Mouse (Mus musculus) heart, embryonic 11.5 days (tissue): ENCODE measurements at regions not wholly inside any gene's neighbourhood (a gene's known extent, or its start where the extent isn't known, plus 50 kb on each side); places are given as distances from the start of the nearest gene placed in this dataset.

Experiments used
- ATAC-seq: fragments of 200-750 bp; cut with Nextera tagmentation; replicated peaks from 2 replicates; pipeline ENCODE4 v1.8.0; 2017; ENCODE audit warnings: moderate library complexity; ENCODE audit not compliant: insufficient number of reproducible peaks, low FRiP score, low TSS enrichment
- H3K27ac ChIP-seq: fragments of 300-500 bp; sonication (generic); 2 replicates; pipeline ENCODE4 v1.5.1; 2014; ENCODE audit warnings: mild to moderate bottlenecking, low read depth, low read length
- H3K27me3 ChIP-seq: fragments of 300-500 bp; sonication (generic); 2 replicates; pipeline ENCODE4 v1.6.1; 2014; ENCODE audit warnings: mild to moderate bottlenecking, low read length, mixed read lengths; ENCODE audit not compliant: control insufficient read depth, insufficient read depth
- H3K36me3 ChIP-seq: fragments of 300-500 bp; sonication (generic); 2 replicates; pipeline ENCODE4 v1.6.1; 2014; ENCODE audit warnings: mild to moderate bottlenecking, low read length, moderate library complexity, mixed read lengths; ENCODE audit not compliant: control insufficient read depth, insufficient read depth
- H3K4me1 ChIP-seq: fragments of 300-500 bp; sonication (generic); 2 replicates; pipeline ENCODE4 v1.6.1; 2014; ENCODE audit warnings: low read length; ENCODE audit not compliant: control insufficient read depth, insufficient read depth
- H3K4me2 ChIP-seq: fragments of 300-500 bp; sonication (generic); 2 replicates; pipeline ENCODE4 v1.6.1; 2014; ENCODE audit warnings: mild to moderate bottlenecking, moderate library complexity
- H3K4me3 ChIP-seq: fragments of 300-500 bp; sonication (generic); 2 replicates; pipeline ENCODE4 v1.5.1; 2014; ENCODE audit warnings: low read depth, low read length
- H3K9ac ChIP-seq: fragments of 300-500 bp; sonication (generic); 2 replicates; pipeline ENCODE4 v1.6.1; 2014; ENCODE audit warnings: mild to moderate bottlenecking, low read depth, low read length, moderate library complexity
- H3K9me3 ChIP-seq: fragments of 300-500 bp; sonication (generic); replicated peaks from 2 replicates; pipeline ENCODE4 v1.6.1; 2016; ENCODE audit warnings: low read length; ENCODE audit not compliant: control insufficient read depth
- WGBS: fragments of 180-500 bp; shearing (Covaris S2); extraction: QIAGEN DNeasy Blood & Tissue Kit; methylation state at CpG from one replicate; pipeline ENCODE4 v1.1.7; 2014; ENCODE audit not compliant: insufficient replicate concordance; 5-methylcytosine and 5-hydroxymethylcytosine counted together

DNA sequence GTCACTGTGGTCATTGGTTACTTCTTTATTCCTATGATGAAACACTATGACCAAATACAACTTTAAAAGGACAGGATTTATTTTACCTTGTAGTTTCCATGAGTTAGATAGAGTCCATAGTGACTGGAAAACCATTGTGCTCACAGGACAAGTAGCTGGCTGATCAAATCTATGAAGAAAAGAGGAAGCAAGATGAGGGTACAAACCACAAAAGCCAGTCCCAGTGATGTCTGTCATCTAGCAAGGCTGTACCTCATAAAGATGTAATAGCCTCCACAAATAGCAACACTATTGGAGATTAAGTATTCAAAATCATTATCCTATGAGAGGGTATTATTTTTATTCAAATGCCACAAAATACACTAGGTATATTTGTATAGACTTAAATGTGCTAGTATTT is 391.5 kb upstream of the Negr1 start:
- H3K36me3 ChIP-seq: no peaks in the 10 kb centered on the region
- no peak for ATAC-seq

DNA sequence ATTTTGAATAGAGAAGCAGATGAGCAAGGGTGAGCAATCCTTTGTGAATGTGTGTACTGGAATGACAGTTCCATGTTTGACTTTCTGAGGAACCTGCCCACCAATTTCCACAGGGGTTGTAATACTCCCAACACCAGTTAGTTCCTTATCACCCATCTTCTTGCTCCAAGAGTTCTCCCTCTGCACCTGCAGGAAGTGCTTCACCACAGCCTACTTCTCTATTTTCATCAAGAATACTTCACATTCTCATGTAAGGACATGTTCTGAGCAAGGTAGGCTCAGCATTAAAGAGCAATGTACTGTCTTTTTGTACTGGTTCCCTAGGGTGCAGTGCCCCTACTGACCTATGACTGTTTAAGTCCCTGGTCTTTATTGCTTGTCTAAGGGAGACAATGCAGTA is 362.9 kb upstream of the Negr1 start:
- no peaks in the 10 kb centered on the region for H3K9me3 ChIP-seq
- H3K4me3 ChIP-seq: no peak overlapping the region
- H3K27me3 ChIP-seq: no peaks in the 10 kb centered on the region
- H3K4me1 ChIP-seq: no peaks in the 10 kb centered on the region
- H3K4me2 ChIP-seq: no peak overlapping the region
- H3K36me3 ChIP-seq: no peaks in the 10 kb centered on the region
- H3K9ac ChIP-seq: no peak overlapping the region
- no peak overlapping the region for H3K27ac ChIP-seq
- no peak for ATAC-seq

More for the DNA sequence above, 391.5 kb upstream of the Negr1 start:
- H3K9me3 ChIP-seq: no peaks in the 10 kb centered on the region
- no peaks in the 10 kb centered on the region for H3K27me3 ChIP-seq
- H3K4me1 ChIP-seq: no peaks in the 10 kb centered on the region
- no peak overlapping the region for H3K4me3 ChIP-seq
- H3K4me2 ChIP-seq: no peak overlapping the region
- H3K27ac ChIP-seq: no peak overlapping the region
- H3K9ac ChIP-seq: no peak overlapping the region

DNA sequence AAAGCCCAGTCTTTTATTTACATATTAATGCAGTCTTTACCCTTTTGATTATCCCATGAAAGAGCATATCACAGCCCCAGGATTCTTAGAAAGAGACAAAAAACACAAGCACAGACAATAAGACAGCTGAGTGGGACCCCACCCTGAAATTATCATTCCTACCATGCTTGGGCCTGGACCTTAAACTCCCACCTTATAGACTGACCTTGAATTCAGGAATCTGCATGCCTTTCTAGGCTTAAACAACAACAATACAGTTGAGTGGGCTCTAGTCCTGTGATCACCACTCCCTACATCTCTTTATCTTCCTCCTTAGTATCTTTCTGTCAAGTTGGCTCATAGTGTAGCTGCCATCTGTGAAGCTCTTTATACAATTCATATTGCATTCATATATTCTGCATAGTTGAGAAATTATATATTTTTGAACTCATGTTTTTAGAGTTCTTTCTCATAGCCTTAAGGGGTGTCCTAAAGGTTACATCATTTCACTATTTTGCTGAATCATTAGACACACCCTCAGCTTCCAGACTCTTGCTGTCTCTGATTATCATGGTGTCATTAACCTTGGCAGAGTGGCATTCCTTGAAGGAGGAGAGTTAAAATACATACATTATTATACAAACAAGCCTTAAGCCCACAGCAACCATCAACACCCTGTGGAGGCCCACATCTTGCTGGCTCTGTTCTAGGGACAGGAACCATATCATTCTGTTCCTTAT is 361.7 kb upstream of the Negr1 start:
- no peak overlapping the region for H3K9ac ChIP-seq
- ATAC-seq: no peak
- no peaks in the 10 kb centered on the region for H3K27me3 ChIP-seq
- no peak overlapping the region for H3K4me2 ChIP-seq
- H3K9me3 ChIP-seq: no peaks in the 10 kb centered on the region
- H3K4me3 ChIP-seq: no peak overlapping the region
- no peak overlapping the region for H3K27ac ChIP-seq
- H3K36me3 ChIP-seq: no peaks in the 10 kb centered on the region
- no peaks in the 10 kb centered on the region for H3K4me1 ChIP-seq

DNA sequence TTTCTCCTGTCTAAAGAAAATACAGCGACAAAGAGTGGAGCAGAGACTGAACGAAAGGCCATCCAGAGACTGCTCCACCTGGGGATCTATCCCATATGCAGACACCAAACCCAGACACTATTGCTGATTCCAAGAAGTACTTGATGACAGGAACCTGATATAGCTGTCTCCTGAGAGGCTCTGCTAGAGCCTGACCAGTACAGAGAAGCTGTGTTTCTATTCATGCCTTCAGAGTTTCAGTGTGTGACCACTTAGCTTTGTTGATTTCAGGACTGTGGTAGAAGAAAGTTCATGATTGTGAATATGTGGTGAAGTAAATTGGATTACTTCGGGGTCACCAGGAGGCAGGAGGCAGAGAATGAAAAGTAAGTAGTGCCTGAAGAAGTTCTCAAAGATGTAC is 356.3 kb upstream of the Negr1 start:
- ATAC-seq: 0 out of 2 replicates have a peak, but pooled peaks have one; percentile 42
- WGBS: 40% methylated on average over 3 of the region's 3 CpGs
- H3K27me3 ChIP-seq: no peaks in the 10 kb centered on the region
- no peak overlapping the region for H3K27ac ChIP-seq
- no peaks in the 10 kb centered on the region for H3K9me3 ChIP-seq
- H3K4me1 ChIP-seq: no peaks in the 10 kb centered on the region
- no peaks in the 10 kb centered on the region for H3K36me3 ChIP-seq
- no peak overlapping the region for H3K4me3 ChIP-seq
- H3K4me2 ChIP-seq: no peak overlapping the region
- no peak overlapping the region for H3K9ac ChIP-seq

DNA sequence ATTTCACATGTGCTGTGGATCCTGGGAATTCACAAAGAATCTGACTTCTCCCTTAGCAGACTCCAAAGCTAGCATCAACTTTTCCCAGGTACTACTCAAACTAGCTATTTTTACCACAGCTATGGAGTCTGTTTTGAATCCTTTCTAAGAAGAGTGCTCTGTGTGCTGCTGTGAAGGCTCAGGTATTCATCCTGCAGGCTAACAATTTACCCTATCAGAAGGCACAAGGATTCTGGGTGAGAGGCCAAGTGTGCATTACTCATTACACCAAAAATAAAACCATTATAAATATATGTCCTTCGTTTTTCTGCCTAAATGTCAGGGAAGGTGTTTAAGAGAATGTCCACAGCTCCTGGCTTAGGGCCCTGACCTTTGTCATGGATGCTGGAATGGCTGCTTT is 353.2 kb upstream of the Negr1 start:
- ATAC-seq: no peak
- H3K4me3 ChIP-seq: no peak overlapping the region
- H3K9ac ChIP-seq: no peak overlapping the region
- H3K36me3 ChIP-seq: no peaks in the 10 kb centered on the region
- H3K9me3 ChIP-seq: no peaks in the 10 kb centered on the region
- H3K4me1 ChIP-seq: no peaks in the 10 kb centered on the region
- no peak overlapping the region for H3K27ac ChIP-seq
- H3K27me3 ChIP-seq: no peaks in the 10 kb centered on the region
- H3K4me2 ChIP-seq: no peak overlapping the region
- 24% methylated on average over 1 of the region's 1 CpGs for WGBS

DNA sequence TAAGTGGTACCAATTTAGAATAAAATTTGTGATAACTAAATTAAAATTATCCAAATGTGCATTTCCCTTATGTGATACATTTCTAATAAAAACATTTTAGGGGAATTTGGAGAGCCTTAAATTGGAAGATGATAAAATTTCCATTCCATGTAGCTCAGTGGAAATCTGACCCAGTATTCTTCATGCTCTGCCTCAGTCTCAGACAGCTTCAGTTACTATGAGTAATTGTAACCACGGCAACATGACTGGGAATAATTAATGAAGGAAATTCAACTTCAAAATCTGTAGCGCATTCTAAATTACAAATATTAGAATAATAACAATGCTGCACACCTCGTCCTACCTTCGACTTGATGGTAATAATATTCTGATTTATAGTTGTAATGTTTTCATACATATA is 350.8 kb upstream of the Negr1 start:
- H3K27ac ChIP-seq: no peak overlapping the region
- WGBS: 89% methylated on average over 4 of the region's 4 CpGs
- no peak overlapping the region for H3K4me2 ChIP-seq

GRCm38 (mm10) chr3:156214823-156215222 is 346.8 kb upstream of the Negr1 start:
- no peaks in the 10 kb centered on the region for H3K9me3 ChIP-seq
- no peak overlapping the region for H3K9ac ChIP-seq
- H3K27ac ChIP-seq: no peak overlapping the region
- H3K4me1 ChIP-seq: no peaks in the 10 kb centered on the region
- H3K36me3 ChIP-seq: no peaks in the 10 kb centered on the region
- H3K4me2 ChIP-seq: no peak overlapping the region
- WGBS: 21% methylated on average over 1 of the region's 1 CpGs
- no peak overlapping the region for H3K4me3 ChIP-seq
- H3K27me3 ChIP-seq: no peaks in the 10 kb centered on the region
- ATAC-seq: no peak

More for the DNA sequence above, 350.8 kb upstream of the Negr1 start:
- Histone ChIP-seq H3K9me3 (no peaks in the 10 kb centered on the region), H3K9ac (no peak overlapping the region), H3K27me3 (no peaks in the 10 kb centered on the region), H3K36me3 (no peaks in the 10 kb centered on the region), H3K4me3 (no peak overlapping the region), H3K4me1 (no peaks in the 10 kb centered on the region)
- no peak for ATAC-seq

DNA sequence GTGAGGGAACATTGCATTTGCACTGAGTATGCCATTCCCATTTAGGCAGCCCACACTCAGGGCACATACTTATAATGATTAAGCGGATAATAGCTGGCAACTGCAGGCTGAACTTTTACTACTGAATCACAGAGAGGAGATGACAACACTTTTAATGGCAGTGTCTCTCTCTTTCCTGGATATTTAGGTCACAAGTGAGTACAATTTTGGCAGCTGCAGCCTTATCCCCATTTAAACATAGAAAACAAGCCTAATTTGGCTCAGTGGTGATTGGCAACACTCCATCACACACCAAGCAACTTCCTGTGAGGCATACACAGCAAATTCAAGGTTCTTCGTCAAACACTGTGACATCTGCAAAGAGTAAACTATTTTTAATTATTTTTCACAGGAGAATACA is 329.5 kb upstream of the Negr1 start:
- H3K4me1 ChIP-seq: no peaks in the 10 kb centered on the region
- no peak overlapping the region for H3K9ac ChIP-seq
- WGBS: 68% methylated on average over 2 of the region's 2 CpGs
- H3K27me3 ChIP-seq: no peaks in the 10 kb centered on the region
- no peaks in the 10 kb centered on the region for H3K9me3 ChIP-seq
- no peak overlapping the region for H3K27ac ChIP-seq
- H3K4me3 ChIP-seq: no peak overlapping the region
- no peaks in the 10 kb centered on the region for H3K36me3 ChIP-seq
- H3K4me2 ChIP-seq: no peak overlapping the region
- ATAC-seq: no peak

DNA sequence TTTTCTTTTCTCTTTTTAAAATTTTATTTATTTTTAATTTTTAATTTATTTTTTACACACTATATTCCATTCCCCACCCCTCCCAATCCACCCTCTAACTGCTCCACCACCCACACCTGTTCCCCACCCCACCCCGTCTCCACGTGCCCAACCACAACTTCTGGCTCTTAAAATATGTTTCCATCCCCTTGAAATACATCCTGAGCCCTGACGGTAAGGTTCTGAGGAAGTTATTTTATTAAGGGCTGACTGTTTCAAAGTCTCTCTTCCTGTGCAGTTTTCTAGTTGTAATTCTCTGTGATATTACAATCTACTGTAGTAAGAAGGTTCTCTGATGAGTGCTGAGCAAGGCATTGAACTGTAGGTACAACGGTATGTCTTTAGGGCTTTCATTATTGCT is 325.6 kb upstream of the Negr1 start:
- Histone ChIP-seq H3K4me1 (no peaks in the 10 kb centered on the region), H3K27ac (no peak overlapping the region), H3K9me3 (no peaks in the 10 kb centered on the region), H3K36me3 (no peaks in the 10 kb centered on the region), H3K4me3 (no peak overlapping the region), H3K4me2 (no peak overlapping the region), H3K9ac (no peak overlapping the region), H3K27me3 (no peaks in the 10 kb centered on the region)
- WGBS: 80% methylated on average over 4 of the region's 4 CpGs
- ATAC-seq: no peak
